Mouse (Mus musculus): ENCODE results near the gene Fam187b. TPM values are rescaled to one million over a fixed set of nuclear protein-coding genes. Genes with fewer than 3 reads are reported as not detected.
A peak's percentile ranks its signal among the peaks of the same experiment; 100 is the strongest.
"Not testable (repeated sequence)": the region's sequence is repeated elsewhere in the genome, so short reads cannot be mapped to it uniquely, and the experiment has no call there.

Gene Fam187b
- 0.26 and 0.42 TPM in 2 replicates for polyA plus RNA-seq (2015; fragmentation: Nextera tagmentation; extraction: Ambion mirVana)

- H3K4me1 ChIP-seq (replicated peaks; ENCODE audit: control insufficient read depth, insufficient read depth, low read length): peaks cover 9% of the 10 kb centered on the region
- no peaks in the 10 kb centered on the region for H3K36me3 ChIP-seq (ENCODE audit: control insufficient read depth, insufficient read depth)
- no peaks in the 10 kb centered on the region for H3K9me3 ChIP-seq (ENCODE audit: control insufficient read depth, low read length)
- H3K9ac ChIP-seq (replicated peaks; ENCODE audit: low read depth, low read length): peak within 1 kb of the TSS; percentile 26
- H3K27me3 ChIP-seq (replicated peaks; ENCODE audit: control insufficient read depth, insufficient read depth, low read length): peaks cover 3% of the 10 kb centered on the region; the same call in 1 of the 2 replicates
- peak within 1 kb of the TSS; percentile 36 for H3K4me3 ChIP-seq (replicated peaks; ENCODE audit: low read length)
- peak within 1 kb of the TSS; percentile 57 for H3K4me2 ChIP-seq (ENCODE audit: low read length)
- H3K27ac ChIP-seq (ENCODE audit: low read length): no peak within 1 kb of the TSS
- peak; percentile 78 for ATAC-seq
- under 1% methylated on average over 37 of the region's 37 CpGs for WGBS
Measured at GRCm38 (mm10) chr7:30973501-30974289, at the start of gene Fam187b. Fam187b (plus strand) TSS chr7:30973790.

DNA sequence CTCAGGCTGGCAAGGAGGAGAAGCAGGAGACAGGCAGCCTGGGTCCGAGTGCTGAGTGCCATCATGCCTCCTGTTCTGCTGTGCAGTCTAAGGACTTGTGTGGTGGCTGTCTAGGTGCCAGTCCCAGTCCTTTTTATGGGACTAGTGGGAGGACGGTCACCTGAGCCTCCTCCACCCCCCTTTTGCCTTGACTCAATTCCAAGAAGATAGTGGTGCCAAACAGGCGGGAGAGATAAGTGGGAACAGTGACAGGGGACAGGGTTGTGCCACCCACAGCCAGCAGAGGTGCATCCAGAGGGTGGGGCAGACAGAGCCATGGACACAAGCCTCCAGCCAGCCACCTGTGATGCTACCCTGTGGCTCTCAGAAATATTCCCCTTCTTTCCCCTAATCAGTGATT, 49.5 kb upstream of the Fam187b start:
- Histone ChIP-seq H3K4me3 (replicated peaks; ENCODE audit: low read length) (no peak overlapping the region), H3K27me3 (replicated peaks; ENCODE audit: control insufficient read depth, insufficient read depth, low read length) (no peaks in the 10 kb centered on the region), H3K4me2 (ENCODE audit: low read length) (no peak overlapping the region), H3K9ac (replicated peaks; ENCODE audit: low read depth, low read length) (no peak overlapping the region), H3K27ac (ENCODE audit: low read length) (no peak overlapping the region), H3K4me1 (replicated peaks; ENCODE audit: control insufficient read depth, insufficient read depth, low read length) (no peaks in the 10 kb centered on the region), H3K9me3 (ENCODE audit: control insufficient read depth, low read length) (no peaks in the 10 kb centered on the region), H3K36me3 (ENCODE audit: control insufficient read depth, insufficient read depth) (no peaks in the 10 kb centered on the region)
- ATAC-seq: no peak
- WGBS: 62% methylated on average over 3 of the region's 3 CpGs

DNA sequence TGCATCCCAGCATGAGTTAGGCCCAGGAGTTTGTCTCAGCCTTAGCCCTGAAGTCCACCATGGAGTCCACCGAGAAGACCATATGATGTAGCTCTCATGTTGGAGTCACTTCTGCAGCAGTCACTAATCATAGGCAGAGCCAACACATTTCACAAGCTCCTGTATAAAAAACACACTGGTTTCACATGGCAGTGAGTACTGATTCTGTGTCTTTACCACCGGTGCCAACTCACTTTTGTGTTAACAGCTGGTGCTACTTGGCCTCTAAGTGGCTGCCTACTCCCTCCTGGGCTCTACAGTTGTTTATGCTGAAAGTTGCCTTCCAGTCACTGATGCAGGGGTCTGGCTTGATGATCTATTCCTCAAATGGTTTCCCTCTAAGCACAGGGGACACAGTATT, 49.0 kb upstream of the Fam187b start, which contains the start of gene Hamp2:
TSS of gene Hamp2 (minus strand) at position 101 of the 400 bp plus-strand sequence.
- H3K36me3 ChIP-seq (ENCODE audit: control insufficient read depth, insufficient read depth); H3K9me3 ChIP-seq (ENCODE audit: control insufficient read depth, low read length); ATAC-seq; H3K4me2 ChIP-seq (ENCODE audit: low read length); H3K4me1 ChIP-seq (replicated peaks; ENCODE audit: control insufficient read depth, insufficient read depth, low read length); H3K27ac ChIP-seq (ENCODE audit: low read length); H3K4me3 ChIP-seq (replicated peaks; ENCODE audit: low read length); H3K27me3 ChIP-seq (replicated peaks; ENCODE audit: control insufficient read depth, insufficient read depth, low read length); H3K9ac ChIP-seq (replicated peaks; ENCODE audit: low read depth, low read length): not testable (repeated sequence)
- WGBS: 71% methylated on average over 2 of the region's 2 CpGs

- H3K9ac ChIP-seq (replicated peaks; ENCODE audit: low read depth, low read length): not testable (repeated sequence)
Measured at GRCm38 (mm10) chr7:30935422-30936099, 38.0 kb upstream of the Fam187b start.

DNA sequence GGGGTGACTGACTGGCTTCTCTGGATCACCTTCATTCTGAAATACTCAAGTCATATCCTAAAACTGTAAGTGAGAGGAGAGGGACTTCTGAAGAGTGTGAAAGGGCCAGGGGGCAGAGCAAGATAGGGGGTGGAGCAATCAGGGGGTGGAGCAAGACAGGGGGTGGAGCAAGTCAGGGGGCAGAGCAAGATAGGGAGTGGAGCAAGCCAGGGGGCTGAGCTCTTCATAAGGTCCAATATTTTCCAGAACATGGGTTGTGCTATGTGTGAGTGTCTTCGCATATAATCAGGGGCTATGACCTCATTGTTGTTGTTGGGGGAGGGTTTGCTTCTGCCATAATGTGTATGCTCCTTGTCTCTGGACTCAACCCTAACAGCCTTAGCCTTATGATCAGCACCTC, 33.5 kb upstream of the Fam187b start:
- not testable (repeated sequence) for H3K9me3 ChIP-seq (ENCODE audit: control insufficient read depth, low read length); H3K4me1 ChIP-seq (replicated peaks; ENCODE audit: control insufficient read depth, insufficient read depth, low read length); H3K9ac ChIP-seq (replicated peaks; ENCODE audit: low read depth, low read length); ATAC-seq; H3K27me3 ChIP-seq (replicated peaks; ENCODE audit: control insufficient read depth, insufficient read depth, low read length); H3K36me3 ChIP-seq (ENCODE audit: control insufficient read depth, insufficient read depth); H3K4me3 ChIP-seq (replicated peaks; ENCODE audit: low read length); H3K27ac ChIP-seq (ENCODE audit: low read length); H3K4me2 ChIP-seq (ENCODE audit: low read length)
- WGBS: 87% methylated on average over 1 of the region's 1 CpGs

More at GRCm38 (mm10) chr7:30935422-30936099, 38.0 kb upstream of the Fam187b start:
- H3K27me3 ChIP-seq (replicated peaks; ENCODE audit: control insufficient read depth, insufficient read depth, low read length); H3K9me3 ChIP-seq (ENCODE audit: control insufficient read depth, low read length); H3K4me3 ChIP-seq (replicated peaks; ENCODE audit: low read length); H3K27ac ChIP-seq (ENCODE audit: low read length); H3K4me1 ChIP-seq (replicated peaks; ENCODE audit: control insufficient read depth, insufficient read depth, low read length); H3K36me3 ChIP-seq (ENCODE audit: control insufficient read depth, insufficient read depth); H3K4me2 ChIP-seq (ENCODE audit: low read length); ATAC-seq: not testable (repeated sequence)
- whole genome bisulfite sequencing: 73% methylated on average over 6 of the region's 6 CpGs

GRCm38 (mm10) chr7:30942365-30942764, 31.2 kb upstream of the Fam187b start:
- H3K4me2 ChIP-seq (ENCODE audit: low read length); H3K36me3 ChIP-seq (ENCODE audit: control insufficient read depth, insufficient read depth); H3K4me3 ChIP-seq (replicated peaks; ENCODE audit: low read length); H3K27me3 ChIP-seq (replicated peaks; ENCODE audit: control insufficient read depth, insufficient read depth, low read length); H3K9me3 ChIP-seq (ENCODE audit: control insufficient read depth, low read length); H3K4me1 ChIP-seq (replicated peaks; ENCODE audit: control insufficient read depth, insufficient read depth, low read length); H3K27ac ChIP-seq (ENCODE audit: low read length); ATAC-seq; H3K9ac ChIP-seq (replicated peaks; ENCODE audit: low read depth, low read length): not testable (repeated sequence)
- 77% methylated on average over 3 of the region's 3 CpGs for WGBS

- no peak for ATAC-seq
- Histone ChIP-seq H3K27me3 (replicated peaks; ENCODE audit: control insufficient read depth, insufficient read depth, low read length) (no peaks in the 10 kb centered on the region), H3K27ac (ENCODE audit: low read length) (no peak within 1 kb of the TSS), H3K4me3 (replicated peaks; ENCODE audit: low read length) (no peak within 1 kb of the TSS), H3K9ac (replicated peaks; ENCODE audit: low read depth, low read length) (no peak within 1 kb of the TSS), H3K4me1 (replicated peaks; ENCODE audit: control insufficient read depth, insufficient read depth, low read length) (no peaks in the 10 kb centered on the region), H3K36me3 (ENCODE audit: control insufficient read depth, insufficient read depth) (no peaks in the 10 kb centered on the region; the same call in 1 of the 2 replicates), H3K4me2 (ENCODE audit: low read length) (no peak within 1 kb of the TSS), H3K9me3 (ENCODE audit: control insufficient read depth, low read length) (no peaks in the 10 kb centered on the region)
- 63% methylated on average over 9 of the region's 9 CpGs for WGBS
Measured at GRCm38 (mm10) chr7:30943909-30944635, 29.5 kb upstream of the Fam187b start, which contains the start of gene Hamp. Hamp (minus strand) TSS chr7:30944032.

DNA sequence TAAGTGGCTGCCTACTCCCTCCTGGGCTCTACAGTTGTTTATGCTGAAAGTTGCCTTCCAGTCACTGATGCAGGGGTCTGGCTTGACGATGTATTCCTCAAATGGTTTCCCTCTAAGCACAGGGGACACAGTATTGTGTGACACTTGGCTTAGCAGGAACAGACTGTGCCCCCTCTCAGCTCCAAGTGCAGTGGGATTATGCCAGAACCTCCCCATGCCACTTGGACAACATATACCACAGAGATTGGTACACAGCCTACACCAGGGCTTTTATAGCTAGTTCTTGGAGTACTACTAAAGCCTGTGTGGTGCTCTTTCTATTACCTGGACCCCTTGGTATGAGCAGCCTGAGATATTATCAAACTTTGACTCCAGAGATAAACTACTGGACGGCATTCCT, 28.9 kb upstream of the Fam187b start:
- not testable (repeated sequence) for H3K27ac ChIP-seq (ENCODE audit: low read length); H3K36me3 ChIP-seq (ENCODE audit: control insufficient read depth, insufficient read depth); H3K27me3 ChIP-seq (replicated peaks; ENCODE audit: control insufficient read depth, insufficient read depth, low read length); H3K4me2 ChIP-seq (ENCODE audit: low read length); H3K9ac ChIP-seq (replicated peaks; ENCODE audit: low read depth, low read length); H3K4me3 ChIP-seq (replicated peaks; ENCODE audit: low read length); H3K9me3 ChIP-seq (ENCODE audit: control insufficient read depth, low read length); ATAC-seq; H3K4me1 ChIP-seq (replicated peaks; ENCODE audit: control insufficient read depth, insufficient read depth, low read length)
- WGBS: 64% methylated on average over 2 of the region's 2 CpGs

DNA sequence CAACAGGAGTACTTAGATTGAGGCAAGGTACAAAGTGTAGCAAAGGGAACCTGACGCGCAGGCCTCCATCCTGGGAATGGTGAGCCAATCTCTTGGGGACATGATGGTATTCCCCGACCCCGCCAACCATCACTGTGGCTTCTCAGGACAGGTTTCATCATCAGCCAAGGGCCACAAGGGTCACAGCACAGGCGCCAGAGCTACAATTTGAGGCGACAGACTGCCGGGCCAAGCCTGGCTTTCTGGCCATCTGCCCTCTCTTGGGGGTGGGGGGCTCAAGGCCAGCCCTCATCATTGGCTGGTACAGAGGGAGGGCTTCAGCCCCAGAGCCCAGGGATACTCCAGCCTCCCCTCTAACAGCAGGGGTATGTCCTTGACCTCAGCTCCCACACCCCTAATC, 28.1 kb upstream of the Fam187b start:
- H3K4me1 ChIP-seq (replicated peaks; ENCODE audit: control insufficient read depth, insufficient read depth, low read length); H3K9me3 ChIP-seq (ENCODE audit: control insufficient read depth, low read length); H3K4me3 ChIP-seq (replicated peaks; ENCODE audit: low read length); H3K9ac ChIP-seq (replicated peaks; ENCODE audit: low read depth, low read length); ATAC-seq; H3K27me3 ChIP-seq (replicated peaks; ENCODE audit: control insufficient read depth, insufficient read depth, low read length); H3K36me3 ChIP-seq (ENCODE audit: control insufficient read depth, insufficient read depth); H3K4me2 ChIP-seq (ENCODE audit: low read length); H3K27ac ChIP-seq (ENCODE audit: low read length): not testable (repeated sequence)
- WGBS: 92% methylated on average over 7 of the region's 7 CpGs
